Mouse (Mus musculus): ENCODE data around the gene Adgrb2. TPM values are rescaled to one million over a fixed set of nuclear protein-coding genes. Genes with fewer than 3 reads are reported as not detected.

Adgrb2 gene
- 5.8 and 6.7 TPM in 2 replicates for polyA plus RNA-seq (2012; rRNA removed)

GRCm38 (mm10) chr4:129984421-129985061, at the start of gene Adgrb2:
Adgrb2 (plus strand) TSS chr4:129984870.
- Histone ChIP-seq H3K4me3 (ENCODE audit: control insufficient read depth, insufficient read depth, low read length) (peak within 1 kb of the TSS; percentile 42), H3K36me3 (ENCODE audit: control insufficient read depth, insufficient read depth, low read length) (no peaks in the 10 kb centered on the region), H3K27me3 (ENCODE audit: control insufficient read depth, insufficient read depth, low read length) (peaks cover 33% of the 10 kb centered on the region), H3K4me1 (replicated peaks; ENCODE audit: control insufficient read depth, insufficient read depth, low read length) (peaks cover 26% of the 10 kb centered on the region), H3K27ac (ENCODE audit: control insufficient read depth, insufficient read depth, low read length) (no peak within 1 kb of the TSS)
- DNase-seq: peak; percentile 18
- TF ChIP-seq POLR2A (IDR thresholded peaks at IDR 0.05; ENCODE audit: control insufficient read depth, extremely low read depth, insufficient read depth, low read length, poor library complexity) (no peak), CTCF (IDR thresholded peaks at IDR 0.05; ENCODE audit: borderline replicate concordance, control insufficient read depth, extremely low read depth, insufficient read depth, low read length, poor library complexity) (no peak)
- WGBS: 3% methylated on average over 62 of the region's 77 CpGs

GRCm38 (mm10) chr4:129951359-129951821, 33.3 kb upstream of the Adgrb2 start:
- no peak for DNase-seq
- WGBS: 78% methylated on average over 6 of the region's 6 CpGs
- TF ChIP-seq CTCF (IDR thresholded peaks at IDR 0.05; ENCODE audit: borderline replicate concordance, control insufficient read depth, extremely low read depth, insufficient read depth, low read length, poor library complexity): no peak
- no peak for TF ChIP-seq POLR2A (IDR thresholded peaks at IDR 0.05; ENCODE audit: control insufficient read depth, extremely low read depth, insufficient read depth, low read length, poor library complexity)

GRCm38 (mm10) chr4:129952241-129952810, 32.3 kb upstream of the Adgrb2 start:
- no peak for TF ChIP-seq POLR2A (IDR thresholded peaks at IDR 0.05; ENCODE audit: control insufficient read depth, extremely low read depth, insufficient read depth, low read length, poor library complexity)
- TF ChIP-seq CTCF (IDR thresholded peaks at IDR 0.05; ENCODE audit: borderline replicate concordance, control insufficient read depth, extremely low read depth, insufficient read depth, low read length, poor library complexity): no peak
- WGBS: 89% methylated on average over 5 of the region's 5 CpGs
- Histone ChIP-seq H3K4me1 (replicated peaks; ENCODE audit: control insufficient read depth, insufficient read depth, low read length) (no peaks in the 10 kb centered on the region; the same call in 1 of the 2 replicates), H3K36me3 (ENCODE audit: control insufficient read depth, insufficient read depth, low read length) (no peaks in the 10 kb centered on the region), H3K27ac (ENCODE audit: control insufficient read depth, insufficient read depth, low read length) (no peak overlapping the region), H3K4me3 (ENCODE audit: control insufficient read depth, insufficient read depth, low read length) (no peak overlapping the region), H3K27me3 (ENCODE audit: control insufficient read depth, insufficient read depth, low read length) (no peaks in the 10 kb centered on the region)
- DNase-seq: no peak

More at GRCm38 (mm10) chr4:129951359-129951821, 33.3 kb upstream of the Adgrb2 start:
- Histone ChIP-seq H3K4me3 (ENCODE audit: control insufficient read depth, insufficient read depth, low read length) (no peak overlapping the region), H3K4me1 (replicated peaks; ENCODE audit: control insufficient read depth, insufficient read depth, low read length) (no peaks in the 10 kb centered on the region; the same call in 1 of the 2 replicates), H3K27me3 (ENCODE audit: control insufficient read depth, insufficient read depth, low read length) (no peaks in the 10 kb centered on the region), H3K27ac (ENCODE audit: control insufficient read depth, insufficient read depth, low read length) (no peak overlapping the region), H3K36me3 (ENCODE audit: control insufficient read depth, insufficient read depth, low read length) (no peaks in the 10 kb centered on the region)

GRCm38 (mm10) chr4:129954527-129954926, 30.1 kb upstream of the Adgrb2 start:
- WGBS: 86% methylated on average over 2 of the region's 2 CpGs
- no peak for DNase-seq
- no peak for TF ChIP-seq POLR2A (IDR thresholded peaks at IDR 0.05; ENCODE audit: control insufficient read depth, extremely low read depth, insufficient read depth, low read length, poor library complexity)
- TF ChIP-seq CTCF (IDR thresholded peaks at IDR 0.05; ENCODE audit: borderline replicate concordance, control insufficient read depth, extremely low read depth, insufficient read depth, low read length, poor library complexity): no peak
- Histone ChIP-seq H3K4me1 (replicated peaks; ENCODE audit: control insufficient read depth, insufficient read depth, low read length) (no peaks in the 10 kb centered on the region; the same call in 1 of the 2 replicates), H3K27me3 (ENCODE audit: control insufficient read depth, insufficient read depth, low read length) (no peaks in the 10 kb centered on the region), H3K27ac (ENCODE audit: control insufficient read depth, insufficient read depth, low read length) (no peak overlapping the region), H3K4me3 (ENCODE audit: control insufficient read depth, insufficient read depth, low read length) (no peak overlapping the region), H3K36me3 (ENCODE audit: control insufficient read depth, insufficient read depth, low read length) (no peaks in the 10 kb centered on the region)

DNA sequence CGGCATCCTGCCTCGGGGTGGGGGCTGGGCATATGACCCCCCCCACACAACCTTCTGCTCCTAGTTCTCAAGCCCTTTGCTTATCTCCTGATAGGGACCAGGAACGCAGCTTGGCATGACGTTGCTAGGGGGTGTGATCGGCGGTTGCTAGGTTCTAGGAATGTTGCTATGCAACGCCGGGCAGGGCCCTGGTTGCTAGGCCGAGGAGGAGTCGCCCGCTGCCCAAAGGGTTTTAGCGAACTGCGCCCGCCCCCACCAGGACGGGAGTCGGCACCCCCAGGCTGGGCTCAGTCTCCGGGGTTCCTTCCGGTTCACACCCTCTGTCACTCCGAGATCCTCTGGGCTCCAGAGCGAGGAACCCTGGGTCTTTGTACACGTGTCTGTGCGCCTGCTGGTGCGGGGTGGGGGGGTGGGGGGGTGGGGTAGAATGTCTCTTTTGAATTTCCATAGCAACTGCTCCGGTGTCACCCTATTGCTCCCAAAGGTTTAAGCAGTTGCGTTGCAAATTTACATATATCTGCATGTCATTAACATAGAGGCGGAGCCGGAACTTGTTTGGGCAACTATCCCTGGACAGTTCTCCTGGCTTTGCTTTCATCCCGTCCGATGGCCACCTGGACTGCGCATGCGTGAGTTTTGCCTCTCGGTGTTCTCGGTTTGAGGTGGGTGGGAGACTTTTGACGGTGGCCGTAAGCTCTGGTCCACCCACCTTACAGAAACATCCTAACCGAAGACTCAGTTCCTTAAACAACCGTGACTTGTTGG, 24.3 kb upstream of the Adgrb2 start:
- Histone ChIP-seq H3K4me1 (replicated peaks; ENCODE audit: control insufficient read depth, insufficient read depth, low read length) (peaks cover 8% of the 10 kb centered on the region), H3K27me3 (ENCODE audit: control insufficient read depth, insufficient read depth, low read length) (no peaks in the 10 kb centered on the region; the same call in 1 of the 2 replicates), H3K27ac (ENCODE audit: control insufficient read depth, insufficient read depth, low read length) (no peak overlapping the region), H3K36me3 (ENCODE audit: control insufficient read depth, insufficient read depth, low read length) (no peaks in the 10 kb centered on the region), H3K4me3 (ENCODE audit: control insufficient read depth, insufficient read depth, low read length) (peak overlapping the region; percentile 45)
- TF ChIP-seq CTCF (IDR thresholded peaks at IDR 0.05; ENCODE audit: borderline replicate concordance, control insufficient read depth, extremely low read depth, insufficient read depth, low read length, poor library complexity) (no peak), POLR2A (IDR thresholded peaks at IDR 0.05; ENCODE audit: control insufficient read depth, extremely low read depth, insufficient read depth, low read length, poor library complexity) (no peak)
- peak; percentile 44 for DNase-seq
- WGBS: 2% methylated on average over 37 of the region's 37 CpGs

DNA sequence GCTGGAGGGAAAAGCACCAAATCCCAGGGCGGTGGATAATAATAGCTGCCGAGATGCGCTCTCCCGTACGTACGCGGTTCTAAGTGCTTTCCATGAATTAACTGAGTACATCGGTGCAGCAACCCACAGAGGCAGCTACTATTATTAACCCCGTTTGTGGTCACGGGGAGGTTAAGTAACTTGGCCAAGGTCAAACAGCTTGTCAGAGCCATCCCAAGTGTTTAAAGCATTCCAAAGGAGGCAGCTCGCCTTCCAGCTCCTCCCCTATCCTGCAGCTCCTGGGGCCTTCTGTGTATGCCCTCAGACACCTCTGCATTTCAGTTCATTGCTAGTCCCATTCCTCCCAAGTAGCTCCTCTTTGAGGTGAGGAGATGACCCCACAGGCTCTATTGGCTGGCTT, 19.4 kb upstream of the Adgrb2 start:
- Histone ChIP-seq H3K27ac (ENCODE audit: control insufficient read depth, insufficient read depth, low read length) (no peak overlapping the region), H3K36me3 (ENCODE audit: control insufficient read depth, insufficient read depth, low read length) (no peaks in the 10 kb centered on the region), H3K27me3 (ENCODE audit: control insufficient read depth, insufficient read depth, low read length) (no peaks in the 10 kb centered on the region; the same call in 1 of the 2 replicates), H3K4me1 (replicated peaks; ENCODE audit: control insufficient read depth, insufficient read depth, low read length) (no peaks in the 10 kb centered on the region; the same call in 1 of the 2 replicates), H3K4me3 (ENCODE audit: control insufficient read depth, insufficient read depth, low read length) (no peak overlapping the region)
- DNase-seq: no peak
- 88% methylated on average over 11 of the region's 11 CpGs for WGBS
- TF ChIP-seq POLR2A (IDR thresholded peaks at IDR 0.05; ENCODE audit: control insufficient read depth, extremely low read depth, insufficient read depth, low read length, poor library complexity) (no peak), CTCF (IDR thresholded peaks at IDR 0.05; ENCODE audit: borderline replicate concordance, control insufficient read depth, extremely low read depth, insufficient read depth, low read length, poor library complexity) (no peak)
